Mouse (Mus musculus) midbrain, embryonic 13.5 days (tissue): ENCODE data around the gene Atp8b4. TPM values are rescaled to one million over a fixed set of nuclear protein-coding genes. Genes with fewer than 3 reads are reported as not detected.
"Not testable (repeated sequence)": the region's sequence is repeated elsewhere in the genome, so short reads cannot be mapped to it uniquely, and the experiment has no call there.

ENCODE experiments used
- ATAC-seq: fragments of 200-750 bp; cut with Nextera tagmentation; 2 replicates; pipeline ENCODE4 v1.8.0; 2017; ENCODE audit warnings: mild to moderate bottlenecking, moderate TSS enrichment, moderate library complexity
- H3K27ac ChIP-seq: fragments of 300-500 bp; sonication (generic); 2 replicates; pipeline ENCODE4 v1.5.1; 2015; ENCODE audit warnings: inconsistent platforms, mild to moderate bottlenecking, moderate library complexity
- H3K27me3 ChIP-seq: fragments of 300-500 bp; sonication (generic); 2 replicates; pipeline ENCODE4 v1.6.1; 2015; ENCODE audit warnings: mild to moderate bottlenecking, inconsistent platforms
- H3K36me3 ChIP-seq: fragments of 300-500 bp; sonication (generic); 2 replicates; pipeline ENCODE4 v1.6.1; 2015; ENCODE audit warnings: mild to moderate bottlenecking, inconsistent platforms
- H3K4me1 ChIP-seq: fragments of 300-500 bp; sonication (generic); replicated peaks from 2 replicates; pipeline ENCODE4 v1.6.1; 2015; ENCODE audit warnings: inconsistent platforms
- H3K4me2 ChIP-seq: fragments of 300-500 bp; sonication (generic); replicated peaks from 2 replicates; pipeline ENCODE4 v1.6.1; 2015; ENCODE audit warnings: moderate library complexity, mild to moderate bottlenecking, inconsistent platforms
- H3K4me3 ChIP-seq: fragments of 300-500 bp; sonication (generic); replicated peaks from 2 replicates; pipeline ENCODE4 v1.5.1; 2015; ENCODE audit warnings: mild to moderate bottlenecking, inconsistent platforms
- H3K9ac ChIP-seq: fragments of 300-500 bp; sonication (generic); replicated peaks from 2 replicates; pipeline ENCODE4 v1.6.1; 2015; ENCODE audit warnings: mild to moderate bottlenecking, inconsistent platforms
- H3K9me3 ChIP-seq: fragments of 300-500 bp; sonication (generic); 2 replicates; pipeline ENCODE4 v1.6.1; 2016; ENCODE audit warnings: mild to moderate bottlenecking, inconsistent platforms
- WGBS: fragments of 180-500 bp; shearing (Covaris S2); methylation state at CpG from one replicate; pipeline ENCODE4 v1.1.7; 2015; 5-methylcytosine and 5-hydroxymethylcytosine counted together
- polyA plus RNA-seq: library from polyadenylated mRNA; unstranded; fragments of >200 nt; fragmentation: Nextera tagmentation; extraction: Ambion mirVana; gene quantifications from 2 replicates; pipeline ENCODE4 v1.2.1, GENCODE M21; 2015

Atp8b4 gene
- polyA plus RNA-seq, 1 experiment from 2014 or later = not detected

- Histone ChIP-seq H3K4me3 (no peak overlapping the region), H3K4me1 (no peaks in the 10 kb centered on the region), H3K27ac (no peak overlapping the region), H3K9ac (no peak overlapping the region), H3K27me3 (no peaks in the 10 kb centered on the region), H3K4me2 (no peak overlapping the region), H3K9me3 (no peaks in the 10 kb centered on the region), H3K36me3 (no peaks in the 10 kb centered on the region)
- WGBS = 97% methylated on average over 2 of the region's 2 CpGs
- no peak for ATAC-seq
Measured at GRCm38 (mm10) chr2:126458661-126459060, 41.8 kb downstream of the Atp8b4 start.

GRCm38 (mm10) chr2:126457759-126458158 is 42.7 kb downstream of the Atp8b4 start:
- not testable (repeated sequence) for ATAC-seq

GRCm38 (mm10) chr2:126450937-126451302 is 49.6 kb downstream of the Atp8b4 start:
- peak; percentile 56 for ATAC-seq
- Histone ChIP-seq H3K36me3 (no peaks in the 10 kb centered on the region), H3K27ac (no peak overlapping the region), H3K4me1 (0 out of 2 replicates have a peak, but pooled peaks cover 4% of the 10 kb centered on the region), H3K9ac (no peak overlapping the region), H3K4me3 (no peak overlapping the region), H3K4me2 (no peak overlapping the region), H3K9me3 (no peaks in the 10 kb centered on the region), H3K27me3 (no peaks in the 10 kb centered on the region)
- 64% methylated on average over 7 of the region's 7 CpGs for WGBS

More at GRCm38 (mm10) chr2:126457759-126458158, 42.7 kb downstream of the Atp8b4 start:
- H3K27ac ChIP-seq, H3K4me2 ChIP-seq, H3K4me1 ChIP-seq, H3K9me3 ChIP-seq, H3K4me3 ChIP-seq, H3K9ac ChIP-seq, H3K36me3 ChIP-seq, H3K27me3 ChIP-seq: not testable (repeated sequence)
- 66% methylated on average over 2 of the region's 2 CpGs for WGBS

GRCm38 (mm10) chr2:126450210-126450936 is 50.1 kb downstream of the Atp8b4 start:
- 69% methylated on average over 14 of the region's 14 CpGs for WGBS
- Histone ChIP-seq H3K4me3 (no peak overlapping the region), H3K27me3 (no peaks in the 10 kb centered on the region), H3K4me1 (0 out of 2 replicates have a peak, but pooled peaks cover 4% of the 10 kb centered on the region), H3K4me2 (no peak overlapping the region), H3K9ac (no peak overlapping the region), H3K9me3 (no peaks in the 10 kb centered on the region), H3K27ac (no peak overlapping the region), H3K36me3 (no peaks in the 10 kb centered on the region)
- ATAC-seq = peak; percentile 87

GRCm38 (mm10) chr2:126445039-126445438 is 55.4 kb downstream of the Atp8b4 start:
- H3K9ac ChIP-seq = no peak overlapping the region
- H3K4me2 ChIP-seq = no peak overlapping the region
- H3K9me3 ChIP-seq = no peaks in the 10 kb centered on the region
- no peaks in the 10 kb centered on the region for H3K36me3 ChIP-seq
- no peak overlapping the region for H3K4me3 ChIP-seq
- 83% methylated on average over 6 of the region's 6 CpGs for WGBS
- no peaks in the 10 kb centered on the region for H3K4me1 ChIP-seq
- no peak overlapping the region for H3K27ac ChIP-seq
- no peak for ATAC-seq
- H3K27me3 ChIP-seq = no peaks in the 10 kb centered on the region

GRCm38 (mm10) chr2:126441586-126441985 is 58.9 kb downstream of the Atp8b4 start:
- ATAC-seq = no peak
- 82% methylated on average over 4 of the region's 4 CpGs for WGBS

GRCm38 (mm10) chr2:126434712-126435111 is 65.8 kb downstream of the Atp8b4 start:
- H3K27ac ChIP-seq = no peak overlapping the region
- H3K4me1 ChIP-seq = no peaks in the 10 kb centered on the region
- 91% methylated on average over 1 of the region's 1 CpGs for WGBS
- H3K4me2 ChIP-seq = no peak overlapping the region
- no peaks in the 10 kb centered on the region for H3K36me3 ChIP-seq
- H3K9ac ChIP-seq = no peak overlapping the region
- no peaks in the 10 kb centered on the region for H3K9me3 ChIP-seq
- H3K27me3 ChIP-seq = no peaks in the 10 kb centered on the region
- no peak for ATAC-seq
- H3K4me3 ChIP-seq = no peak overlapping the region

More at GRCm38 (mm10) chr2:126441586-126441985, 58.9 kb downstream of the Atp8b4 start:
- Histone ChIP-seq H3K4me3 (no peak overlapping the region), H3K4me1 (no peaks in the 10 kb centered on the region), H3K4me2 (no peak overlapping the region), H3K9me3 (no peaks in the 10 kb centered on the region), H3K27ac (no peak overlapping the region), H3K9ac (no peak overlapping the region), H3K36me3 (no peaks in the 10 kb centered on the region), H3K27me3 (no peaks in the 10 kb centered on the region)

- Histone ChIP-seq H3K4me3 (no peak overlapping the region), H3K9ac (no peak overlapping the region), H3K9me3 (no peaks in the 10 kb centered on the region), H3K36me3 (no peaks in the 10 kb centered on the region), H3K27ac (no peak overlapping the region), H3K4me1 (no peaks in the 10 kb centered on the region), H3K27me3 (no peaks in the 10 kb centered on the region), H3K4me2 (no peak overlapping the region)
- 93% methylated on average over 9 of the region's 9 CpGs for WGBS
- no peak for ATAC-seq
Measured at GRCm38 (mm10) chr2:126434305-126434704, 66.2 kb downstream of the Atp8b4 start.

GRCm38 (mm10) chr2:126432481-126433066 is 67.9 kb downstream of the Atp8b4 start:
- no peak overlapping the region for H3K4me3 ChIP-seq
- H3K9ac ChIP-seq = no peak overlapping the region
- no peak for ATAC-seq
- H3K27me3 ChIP-seq = no peaks in the 10 kb centered on the region
- WGBS = 86% methylated on average over 9 of the region's 9 CpGs
- no peak overlapping the region for H3K4me2 ChIP-seq
- no peak overlapping the region for H3K27ac ChIP-seq
- no peaks in the 10 kb centered on the region for H3K4me1 ChIP-seq
- H3K36me3 ChIP-seq = no peaks in the 10 kb centered on the region
- H3K9me3 ChIP-seq = no peaks in the 10 kb centered on the region

- WGBS = 17% methylated on average over 3 of the region's 3 CpGs
- Histone ChIP-seq H3K36me3 (no peaks in the 10 kb centered on the region), H3K9ac (no peak overlapping the region), H3K4me3 (no peak overlapping the region), H3K9me3 (no peaks in the 10 kb centered on the region), H3K4me2 (no peak overlapping the region), H3K27me3 (no peaks in the 10 kb centered on the region), H3K27ac (no peak overlapping the region), H3K4me1 (no peaks in the 10 kb centered on the region)
- ATAC-seq = peak; percentile 80
Measured at GRCm38 (mm10) chr2:126429282-126429681, 71.2 kb downstream of the Atp8b4 start.

- Histone ChIP-seq H3K4me1 (no peaks in the 10 kb centered on the region), H3K27ac (no peak overlapping the region), H3K27me3 (no peaks in the 10 kb centered on the region), H3K36me3 (no peaks in the 10 kb centered on the region), H3K9ac (no peak overlapping the region), H3K9me3 (no peaks in the 10 kb centered on the region), H3K4me2 (no peak overlapping the region), H3K4me3 (no peak overlapping the region)
- WGBS = 94% methylated on average over 3 of the region's 3 CpGs
- ATAC-seq = no peak
Measured at GRCm38 (mm10) chr2:126425223-126425622, 75.3 kb downstream of the Atp8b4 start.

- H3K4me2 ChIP-seq = no peak overlapping the region
- no peaks in the 10 kb centered on the region for H3K9me3 ChIP-seq
- no peaks in the 10 kb centered on the region for H3K27me3 ChIP-seq
- H3K4me1 ChIP-seq = no peaks in the 10 kb centered on the region
- WGBS = 71% methylated on average over 8 of the region's 8 CpGs
- H3K9ac ChIP-seq = no peak overlapping the region
- no peak overlapping the region for H3K4me3 ChIP-seq
- ATAC-seq = no peak
- H3K27ac ChIP-seq = no peak overlapping the region
- H3K36me3 ChIP-seq = no peaks in the 10 kb centered on the region
Measured at GRCm38 (mm10) chr2:126424714-126425113, 75.8 kb downstream of the Atp8b4 start.
